Mouse (Mus musculus) MEL (cell line): Measurements from ENCODE around the gene Pcca.

ENCODE experiments used
- BHLHE40 ChIP-seq: IDR thresholded peaks from 2 replicates; pipeline ENCODE4 v1.6.1; 2012; ENCODE audit warnings: low read depth, mild to moderate bottlenecking, inconsistent platforms, low read length, improper control_type of control experiment, borderline replicate concordance
- CTCF ChIP-seq, 3 experiments: IDR thresholded peaks in 2 of 3; conservative IDR thresholded peaks in 1 of 3; 2 replicates each; pipeline ENCODE4 v1.5.1; 2011 to 2012; ENCODE audit warnings: low read length in 3 of 3, low read depth in 2 of 3, mild to moderate bottlenecking in 2 of 3, improper control_type of control experiment in 1 of 3, inconsistent platforms in 1 of 3, mixed read lengths in 1 of 3, moderate library complexity in 1 of 3; ENCODE audit not compliant: control insufficient read depth in 1 of 3, insufficient read depth in 1 of 3, poor library complexity in 1 of 3, severe bottlenecking in 1 of 3

DNA sequence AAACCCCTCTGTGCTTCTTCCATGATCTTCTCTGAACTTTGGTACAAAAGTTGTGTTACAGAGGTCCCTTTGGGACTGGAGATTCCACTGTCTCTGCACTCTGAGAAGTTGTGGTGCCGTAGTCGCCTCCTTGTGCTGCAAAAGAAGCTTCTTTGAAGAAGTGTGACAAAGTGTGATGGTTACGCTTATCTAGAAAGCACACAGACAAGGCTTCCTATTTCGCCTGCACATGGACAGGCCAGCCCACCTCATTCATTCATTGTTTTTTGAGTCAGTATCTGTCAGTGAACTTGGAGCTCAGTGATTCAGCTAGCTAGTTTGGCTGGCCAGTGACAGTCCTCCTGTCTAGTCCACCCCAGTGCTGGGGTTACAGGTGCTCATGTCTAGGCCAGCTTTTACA, 76.9 kb downstream of the Pcca start:
- TF ChIP-seq BHLHE40 (peak; percentile 12; the same call in 1 of the 2 replicates), CTCF (IDR thresholded peaks at IDR 0.05 in 2 of 3, conservative IDR thresholded peaks at IDR 0.05 in 1 of 3; ENCODE audit: control insufficient read depth in 1 of 3, insufficient read depth in 1 of 3, low read depth in 2 of 3, low read length in 3 of 3, poor library complexity in 1 of 3, severe bottlenecking in 1 of 3) (no peak)
